Mouse (Mus musculus) ES-E14 (cell line): ENCODE results near the gene Nme7.

ENCODE experiments used
- CHD2 ChIP-seq: IDR thresholded peaks from 2 replicates; pipeline ENCODE4 v1.6.1; 2014; ENCODE audit warnings: mild to moderate bottlenecking, low read depth, low read length, inconsistent platforms
- ZC3H11A ChIP-seq: IDR thresholded peaks from 2 replicates; pipeline ENCODE4 v1.6.1; 2012; ENCODE audit warnings: low read depth, mild to moderate bottlenecking, inconsistent platforms, low read length, borderline replicate concordance
- ZNF384 ChIP-seq: IDR thresholded peaks from 2 replicates; pipeline ENCODE4 v1.6.1; 2012; ENCODE audit warnings: low read depth, low read length, inconsistent platforms

DNA sequence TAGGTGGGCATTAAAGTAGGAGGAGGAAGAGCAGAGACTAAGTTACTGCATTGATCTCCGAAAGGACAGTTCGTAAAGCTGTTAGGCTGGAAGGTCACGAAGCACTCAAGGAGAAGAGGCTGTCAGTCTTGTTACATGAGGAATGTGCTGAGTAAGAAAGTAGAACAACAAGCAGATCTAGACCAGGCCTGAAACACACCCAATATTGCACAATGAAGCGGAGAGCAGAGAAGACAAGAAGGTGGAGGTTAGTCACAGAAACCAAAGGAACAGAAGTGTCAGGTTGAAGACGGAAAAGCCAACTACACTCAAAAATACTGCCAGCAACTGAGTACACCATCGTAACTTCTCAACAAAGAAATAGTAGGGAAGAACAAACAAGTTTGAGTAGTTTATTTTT lies 9.8 kb upstream of the Nme7 start:
- TF ChIP-seq ZNF384 = no peak
- no peak for TF ChIP-seq CHD2
- TF ChIP-seq ZC3H11A = no peak
